Mouse (Mus musculus): Measurements from ENCODE around the gene Creld1.

Gene Creld1

GRCm38 (mm10) chr6:113469432-113469831 is 13.7 kb upstream of the Creld1 start:
- in situ Hi-C loops (cut with MboI, MseI): no loop called here

- in situ Hi-C loops (cut with MboI, MseI): loop anchor here (5.0 kb wide), 2 partner anchors 49 to 601 kb away; no protein-coding TSS in a partner anchor
These were observed 11.7 kb upstream of the Creld1 start, which contains the start of gene Il17rc for GRCm38 (mm10) chr6:113471297-113471936. Gene Il17rc, plus strand, starts transcription at chr6:113471427.

GRCm38 (mm10) chr6:113472061-113472460 is 11.0 kb upstream of the Creld1 start:
- in situ Hi-C loops (cut with MboI, MseI): loop anchor here (5.0 kb wide), 2 partner anchors 50 to 600 kb away; no protein-coding TSS in a partner anchor

GRCm38 (mm10) chr6:113473246-113473645 is 9.9 kb upstream of the Creld1 start:
- in situ Hi-C loops (cut with MboI, MseI): loop anchor here (5.0 kb wide), 2 partner anchors 51 to 599 kb away; no protein-coding TSS in a partner anchor

GRCm38 (mm10) chr6:113473715-113474114 is 9.4 kb upstream of the Creld1 start:
- in situ Hi-C loops (cut with MboI, MseI): loop anchor here (5.0 kb wide), 2 partner anchors 51 to 599 kb away; no protein-coding TSS in a partner anchor

- in situ Hi-C loops (cut with MboI, MseI): no loop called here
These were observed 5.7 kb upstream of the Creld1 start for GRCm38 (mm10) chr6:113477353-113477752.

- in situ Hi-C loops (cut with MboI, MseI): no loop called here
These were observed 4.2 kb upstream of the Creld1 start for GRCm38 (mm10) chr6:113478906-113479305.

- in situ Hi-C loops (cut with MboI, MseI): no loop called here
These were observed 2.3 kb upstream of the Creld1 start for GRCm38 (mm10) chr6:113480555-113481373.

GRCm38 (mm10) chr6:113482477-113483099 is 509 bp upstream of the Creld1 start:
- in situ Hi-C loops (cut with MboI, MseI): no loop called here

GRCm38 (mm10) chr6:113483729-113484128 is 632 bp downstream of the Creld1 start:
- in situ Hi-C loops (cut with MboI, MseI): no loop called here

- in situ Hi-C loops (cut with MboI, MseI): no loop called here
These were observed 4.1 kb downstream of the Creld1 start for GRCm38 (mm10) chr6:113487125-113487576.

- in situ Hi-C loops (cut with MboI, MseI): no loop called here
These were observed 6.3 kb downstream of the Creld1 start for GRCm38 (mm10) chr6:113489410-113489809.

- in situ Hi-C loops (cut with MboI, MseI): no loop called here
These were observed 9.2 kb downstream of the Creld1 start for GRCm38 (mm10) chr6:113492101-113492864.

- in situ Hi-C loops (cut with MboI, MseI): no loop called here
These were observed 11.2 kb downstream of the Creld1 start for GRCm38 (mm10) chr6:113494258-113494788.

GRCm38 (mm10) chr6:113495071-113495675 is 12.1 kb downstream of the Creld1 start:
- in situ Hi-C loops (cut with MboI, MseI): no loop called here

- in situ Hi-C loops (cut with MboI, MseI): no loop called here
These were observed 16.2 kb downstream of the Creld1 start for GRCm38 (mm10) chr6:113499346-113499745.

GRCm38 (mm10) chr6:113501388-113502084 is 18.4 kb downstream of the Creld1 start, which contains the start of gene Prrt3:
Gene Prrt3, minus strand, starts transcription at chr6:113501931.
- in situ Hi-C loops (cut with MboI, MseI): no loop called here

- in situ Hi-C loops (cut with MboI, MseI): no loop called here
These were observed 19.7 kb downstream of the Creld1 start for GRCm38 (mm10) chr6:113502801-113503200.

- in situ Hi-C loops (cut with MboI, MseI): no loop called here
These were observed 22.6 kb downstream of the Creld1 start for GRCm38 (mm10) chr6:113505689-113506088.

- in situ Hi-C loops (cut with MboI, MseI): no loop called here
These were observed 24.0 kb downstream of the Creld1 start for GRCm38 (mm10) chr6:113507130-113507529.
